Mouse (Mus musculus) bone marrow macrophage, adult 2 months (primary cell): ENCODE data around the gene Zfand2b. TPM values are rescaled to one million over a fixed set of nuclear protein-coding genes. Genes with fewer than 3 reads are reported as not detected.

Experiments
- H3K27ac ChIP-seq: 2 replicates; pipeline ENCODE4 v1.5.1; 2012; ENCODE audit warnings: low read depth, low read length; ENCODE audit not compliant: insufficient read depth
- H3K4me1 ChIP-seq: 2 replicates; pipeline ENCODE4 v1.6.1; 2012; ENCODE audit warnings: low read length; ENCODE audit not compliant: control insufficient read depth, insufficient read depth
- H3K4me3 ChIP-seq: 2 replicates; pipeline ENCODE4 v1.5.1; 2012; ENCODE audit warnings: mild to moderate bottlenecking, low read length, moderate library complexity; ENCODE audit not compliant: insufficient read depth
- CTCF ChIP-seq: IDR thresholded peaks from 2 replicates; pipeline ENCODE4 v1.5.1; 2012; ENCODE audit warnings: low read depth, mild to moderate bottlenecking, low read length, moderate library complexity
- POLR2A ChIP-seq: IDR thresholded peaks from 2 replicates; pipeline ENCODE4 v1.6.1; 2012; ENCODE audit warnings: mild to moderate bottlenecking, low read depth, low read length, borderline replicate concordance
- polyA plus RNA-seq: library from polyadenylated mRNA; stranded (reverse); fragments of >200 nt; gene quantifications from 2 replicates; pipeline ENCODE4 v1.2.4, GENCODE M21; 2012; ENCODE audit not compliant: missing spikeins, insufficient read depth, insufficient read length

Zfand2b gene
- polyA plus RNA-seq, 1 experiment = 34.6 TPM

- H3K4me3 ChIP-seq = no peak overlapping the region
- peaks cover 32% of the 10 kb centered on the region for H3K4me1 ChIP-seq
- no peak for TF ChIP-seq POLR2A
- TF ChIP-seq CTCF = no peak
- no peak overlapping the region for H3K27ac ChIP-seq
Observed at GRCm38 (mm10) chr1:75187126-75187525, 18.7 kb downstream of the Zfand2b start.

GRCm38 (mm10) chr1:75187914-75188483, 19.6 kb downstream of the Zfand2b start:
- TF ChIP-seq POLR2A = no peak
- TF ChIP-seq CTCF = no peak
- Histone ChIP-seq H3K27ac (no peak overlapping the region), H3K4me1 (peaks cover 32% of the 10 kb centered on the region), H3K4me3 (no peak overlapping the region)

DNA sequence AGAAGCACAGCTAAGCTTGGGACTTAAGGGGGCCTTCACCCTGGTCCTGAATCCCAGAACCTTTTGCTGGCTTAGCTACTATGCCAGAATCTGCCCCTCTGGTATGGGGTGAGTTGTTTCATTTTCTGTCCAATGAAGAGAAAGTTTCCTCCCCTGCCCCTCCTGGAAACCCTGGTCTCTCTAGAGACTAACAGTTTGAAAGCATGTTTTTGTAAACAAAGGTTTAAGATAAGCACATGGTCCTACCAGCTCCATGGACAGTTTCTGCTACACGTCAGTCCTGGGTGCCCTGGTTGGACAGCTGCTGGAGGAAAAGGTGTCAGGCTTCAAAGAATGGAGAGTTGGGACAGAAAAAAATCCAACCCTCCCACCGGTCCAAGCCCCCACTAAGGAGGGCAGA, 22.1 kb downstream of the Zfand2b start:
- Histone ChIP-seq H3K4me1 (peaks cover 32% of the 10 kb centered on the region), H3K27ac (no peak overlapping the region), H3K4me3 (no peak overlapping the region)
- TF ChIP-seq CTCF (no peak), POLR2A (no peak)

DNA sequence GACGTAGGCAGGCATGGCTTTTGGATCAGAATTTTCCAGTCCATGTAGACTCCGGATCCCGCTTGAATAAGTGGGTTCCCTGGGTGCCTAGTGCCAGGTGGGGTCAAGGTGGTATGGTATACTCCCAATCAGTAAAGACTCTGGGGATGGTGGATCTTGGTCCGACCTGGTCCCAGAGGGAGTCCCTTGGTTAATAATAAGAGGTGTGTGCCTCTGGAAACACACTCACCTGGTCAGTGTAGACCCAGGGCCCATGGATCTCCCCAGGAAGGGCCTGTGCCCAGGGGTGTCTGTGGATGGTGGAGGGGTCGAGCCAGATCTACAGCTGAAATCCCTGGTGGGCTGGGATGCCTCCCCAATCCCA, 22.8 kb downstream of the Zfand2b start:
- TF ChIP-seq POLR2A (no peak), CTCF (no peak)
- Histone ChIP-seq H3K27ac (no peak overlapping the region), H3K4me1 (peaks cover 32% of the 10 kb centered on the region), H3K4me3 (peak overlapping the region; percentile 76)

- H3K27ac ChIP-seq = peak within 1 kb of the TSS; percentile 89
- TF ChIP-seq CTCF (no peak), POLR2A (peak; percentile 79; the same call in 1 of the 2 replicates)
- peak within 1 kb of the TSS; percentile 90 for H3K4me3 ChIP-seq
- peaks cover 32% of the 10 kb centered on the region for H3K4me1 ChIP-seq
Observed at GRCm38 (mm10) chr1:75191622-75192402, 23.4 kb downstream of the Zfand2b start, which contains the start of the genes Ankzf1 and Atg9a. Ankzf1 (plus strand) TSS chr1:75192151. Atg9a (minus strand) TSS chr1:75192196.

DNA sequence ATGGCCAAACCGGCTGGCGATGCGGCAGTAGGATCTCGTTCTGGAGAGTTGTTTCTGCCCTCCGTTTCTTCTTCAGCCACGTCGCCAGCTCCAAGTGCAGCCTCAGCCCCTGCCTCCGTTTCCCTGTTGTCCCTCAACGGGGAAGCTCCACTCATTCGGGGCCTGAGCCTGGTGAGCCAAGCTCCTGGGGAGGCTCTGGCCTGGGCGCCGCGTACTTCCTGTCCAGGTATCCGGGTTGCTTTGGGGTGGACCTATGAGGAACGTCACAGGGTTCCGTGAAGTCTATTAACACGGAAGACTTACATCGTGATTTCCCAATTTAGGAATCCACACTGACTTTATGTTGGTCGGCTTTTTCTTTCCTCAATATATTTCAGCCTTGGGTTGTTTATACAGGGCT, 24.0 kb downstream of the Zfand2b start:
- TF ChIP-seq POLR2A (no peak), CTCF (no peak)

GRCm38 (mm10) chr1:75201236-75201635, 32.8 kb downstream of the Zfand2b start:
- no peak for TF ChIP-seq CTCF
- TF ChIP-seq POLR2A = no peak
- H3K4me1 ChIP-seq = no peaks in the 10 kb centered on the region
- H3K27ac ChIP-seq = no peak overlapping the region
- H3K4me3 ChIP-seq = no peak overlapping the region

More for the DNA sequence above, 24.0 kb downstream of the Zfand2b start:
- peak overlapping the region; percentile 90 for H3K4me3 ChIP-seq
- peak overlapping the region; percentile 89 for H3K27ac ChIP-seq
- H3K4me1 ChIP-seq = peaks cover 29% of the 10 kb centered on the region

GRCm38 (mm10) chr1:75208967-75209678, 40.7 kb downstream of the Zfand2b start:
- Histone ChIP-seq H3K4me1 (peaks cover 28% of the 10 kb centered on the region), H3K27ac (no peak overlapping the region), H3K4me3 (peak overlapping the region; percentile 59)
- TF ChIP-seq POLR2A = no peak
- no peak for TF ChIP-seq CTCF

GRCm38 (mm10) chr1:75210136-75211087, 42.0 kb downstream of the Zfand2b start, which contains the start of the genes Glb1l and Stk16:
Glb1l (minus strand) TSS chr1:75210813.
Stk16 (plus strand) TSS chr1:75210838.
- Histone ChIP-seq H3K4me3 (peak within 1 kb of the TSS; percentile 96), H3K27ac (no peak within 1 kb of the TSS), H3K4me1 (peaks cover 40% of the 10 kb centered on the region)
- TF ChIP-seq CTCF (no peak), POLR2A (no peak)
